Mouse (Mus musculus) intestine, embryonic 16.5 days (tissue): ENCODE measurements around the gene Dhx58. TPM values are rescaled to one million over a fixed set of nuclear protein-coding genes. Genes with fewer than 3 reads are reported as not detected.

Source experiments
- ATAC-seq: fragments of 200-750 bp; cut with Nextera tagmentation; 2 replicates; pipeline ENCODE4 v1.8.0; 2017; ENCODE audit warnings: moderate TSS enrichment, moderate library complexity
- H3K27ac ChIP-seq: fragments of 300-500 bp; sonication (generic); 2 replicates; pipeline ENCODE4 v1.5.1; 2014; ENCODE audit warnings: mild to moderate bottlenecking, low read length
- H3K27me3 ChIP-seq: fragments of 300-500 bp; sonication (generic); replicated peaks from 2 replicates; pipeline ENCODE4 v1.6.1; 2014; ENCODE audit warnings: low read length, control low read depth, mixed read lengths; ENCODE audit not compliant: control insufficient read depth, insufficient read depth
- H3K36me3 ChIP-seq: fragments of 300-500 bp; sonication (generic); 2 replicates; pipeline ENCODE4 v1.6.1; 2014; ENCODE audit warnings: low read length, control low read depth; ENCODE audit not compliant: control insufficient read depth, insufficient read depth
- H3K4me1 ChIP-seq: fragments of 300-500 bp; sonication (generic); 2 replicates; pipeline ENCODE4 v1.6.1; 2014; ENCODE audit warnings: low read length, control low read depth, mixed read lengths; ENCODE audit not compliant: control insufficient read depth, insufficient read depth
- H3K4me2 ChIP-seq: fragments of 300-500 bp; sonication (generic); 2 replicates; pipeline ENCODE4 v1.6.1; 2014; ENCODE audit warnings: low read depth, low read length, control low read depth
- H3K4me3 ChIP-seq: fragments of 300-500 bp; sonication (generic); 2 replicates; pipeline ENCODE4 v1.5.1; 2014; ENCODE audit warnings: mild to moderate bottlenecking, low read length
- H3K9ac ChIP-seq: fragments of 300-500 bp; sonication (generic); 2 replicates; pipeline ENCODE4 v1.6.1; 2014; ENCODE audit warnings: low read depth, low read length
- H3K9me3 ChIP-seq: fragments of 300-500 bp; sonication (generic); 2 replicates; pipeline ENCODE4 v1.6.1; 2016; ENCODE audit warnings: low read length, control low read depth; ENCODE audit not compliant: control insufficient read depth
- WGBS: fragments of 180-500 bp; shearing (Covaris S2); extraction: QIAGEN DNeasy Blood & Tissue Kit; methylation state at CpG from one replicate; pipeline ENCODE4 v1.1.7; 2014; 5-methylcytosine and 5-hydroxymethylcytosine counted together
- polyA plus RNA-seq: library from polyadenylated mRNA; unstranded; fragments of >200 nt; fragmentation: Nextera tagmentation; extraction: Ambion mirVana; gene quantifications from 2 replicates; pipeline ENCODE4 v1.2.1, GENCODE M21; 2015

Dhx58 gene
- polyA plus RNA-seq, 1 experiment from 2014 or later = 3.4 TPM

DNA sequence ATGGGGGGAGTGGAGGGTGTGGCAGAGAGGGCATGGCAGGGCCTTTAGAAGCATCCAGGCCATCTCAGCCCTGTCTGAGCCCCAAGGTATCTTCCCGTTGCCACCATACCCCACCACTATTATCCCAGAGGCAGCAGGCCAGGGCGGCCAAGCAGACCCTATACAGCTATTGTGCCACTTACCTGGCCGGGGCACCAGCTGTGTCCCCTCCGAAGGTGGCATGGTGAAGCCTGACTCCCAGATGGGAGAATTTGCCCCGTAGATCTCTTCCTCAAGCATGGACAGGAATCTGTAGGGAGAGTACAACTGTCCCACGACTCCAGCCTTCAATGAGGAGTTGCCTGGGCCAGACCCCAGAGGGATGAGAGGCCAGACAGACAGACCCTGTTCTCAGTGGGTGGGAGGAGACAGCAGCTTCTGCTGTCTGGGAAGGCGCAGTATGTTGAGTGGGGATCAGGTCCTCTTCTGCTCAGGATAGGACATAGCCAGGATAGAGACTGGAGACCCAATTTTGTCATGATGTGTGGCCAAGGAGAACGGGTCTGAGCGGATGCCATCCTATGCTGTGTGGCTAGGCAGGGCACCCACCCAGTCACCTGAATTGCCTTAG, 5.2 kb upstream of the Dhx58 start:
- H3K4me1 ChIP-seq = peaks cover 29% of the 10 kb centered on the region
- H3K9me3 ChIP-seq = no peaks in the 10 kb centered on the region
- no peaks in the 10 kb centered on the region for H3K27me3 ChIP-seq
- no peak overlapping the region for H3K4me3 ChIP-seq
- peaks cover 20% of the 10 kb centered on the region for H3K36me3 ChIP-seq
- H3K27ac ChIP-seq = no peak overlapping the region
- H3K9ac ChIP-seq = no peak overlapping the region
- no peak overlapping the region for H3K4me2 ChIP-seq
- WGBS = 93% methylated on average over 9 of the region's 9 CpGs
- no peak for ATAC-seq

DNA sequence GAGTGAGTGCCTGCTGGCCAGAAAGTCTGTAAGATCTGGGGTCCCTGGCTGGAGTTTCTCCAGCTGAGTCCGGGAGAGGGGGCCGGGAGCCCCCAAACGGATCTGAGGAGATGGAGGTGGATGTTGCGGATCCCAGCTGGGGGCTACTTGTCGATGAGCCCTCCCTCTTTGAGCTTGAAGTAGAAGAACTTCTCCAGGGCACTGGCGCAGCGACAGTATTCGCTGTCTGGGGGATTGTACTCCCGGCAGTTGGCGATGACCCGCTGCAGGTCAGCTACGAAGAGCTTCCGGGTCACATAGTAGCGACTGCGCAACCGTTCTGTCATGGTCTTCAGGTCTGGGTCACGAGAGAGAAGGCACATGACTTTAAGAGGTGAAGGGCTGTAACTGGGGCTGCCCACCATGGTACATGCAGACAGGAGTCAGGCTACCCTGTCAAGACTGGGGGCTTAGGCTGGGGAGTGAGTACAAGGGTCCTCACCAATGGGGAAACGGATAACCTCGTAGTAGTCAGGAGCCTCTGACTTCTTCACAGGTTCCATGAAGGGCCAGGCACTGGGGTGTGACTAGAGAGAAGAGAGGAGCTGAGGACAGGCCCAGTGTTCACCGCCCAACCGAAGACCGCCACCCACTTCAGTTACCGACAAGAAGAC, 1.1 kb upstream of the Dhx58 start:
- 94% methylated on average over 23 of the region's 23 CpGs for WGBS
- no peak overlapping the region for H3K9ac ChIP-seq
- H3K27me3 ChIP-seq = no peaks in the 10 kb centered on the region
- ATAC-seq = no peak
- no peak overlapping the region for H3K4me2 ChIP-seq
- no peak overlapping the region for H3K4me3 ChIP-seq
- peaks cover 20% of the 10 kb centered on the region for H3K36me3 ChIP-seq
- no peak overlapping the region for H3K27ac ChIP-seq
- peaks cover 16% of the 10 kb centered on the region for H3K4me1 ChIP-seq
- no peaks in the 10 kb centered on the region for H3K9me3 ChIP-seq

DNA sequence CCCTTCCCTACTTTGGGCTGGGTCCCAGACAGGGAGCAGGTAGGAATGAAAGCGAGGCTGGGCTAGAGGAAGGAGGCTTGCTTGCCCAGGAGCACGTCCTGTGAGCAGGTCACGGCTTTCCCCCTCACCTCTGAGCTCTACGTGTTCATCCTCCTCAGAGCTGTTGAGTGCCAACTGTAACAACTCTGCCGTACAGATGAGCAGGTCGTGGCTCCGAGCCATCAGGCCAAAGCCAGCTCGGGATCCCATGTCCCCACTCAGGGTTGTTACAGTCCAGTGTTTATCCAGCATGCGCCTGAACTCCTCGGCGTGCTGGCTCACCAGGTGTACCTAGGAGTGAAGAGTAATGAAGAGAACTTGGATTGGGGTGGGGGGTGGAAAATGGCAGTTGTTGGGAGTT, 705 bp downstream of the Dhx58 start:
- peaks cover 9% of the 10 kb centered on the region for H3K36me3 ChIP-seq
- no peaks in the 10 kb centered on the region for H3K27me3 ChIP-seq
- WGBS = 64% methylated on average over 11 of the region's 11 CpGs
- no peak overlapping the region for H3K4me3 ChIP-seq
- peaks cover 16% of the 10 kb centered on the region for H3K4me1 ChIP-seq
- H3K27ac ChIP-seq = no peak overlapping the region
- H3K4me2 ChIP-seq = no peak overlapping the region
- H3K9me3 ChIP-seq = no peaks in the 10 kb centered on the region
- no peak for ATAC-seq
- H3K9ac ChIP-seq = no peak overlapping the region

GRCm38 (mm10) chr11:100702906-100703305, 1.2 kb downstream of the Dhx58 start:
- H3K9me3 ChIP-seq = no peaks in the 10 kb centered on the region
- 43% methylated on average over 7 of the region's 7 CpGs for WGBS
- no peak for ATAC-seq
- H3K27me3 ChIP-seq = no peaks in the 10 kb centered on the region
- peak overlapping the region; percentile 25 for H3K4me3 ChIP-seq
- H3K36me3 ChIP-seq = peaks cover 5% of the 10 kb centered on the region
- peaks cover 16% of the 10 kb centered on the region for H3K4me1 ChIP-seq
- H3K4me2 ChIP-seq = peak overlapping the region; percentile 43
- peak overlapping the region; percentile 23 for H3K9ac ChIP-seq
- H3K27ac ChIP-seq = no peak overlapping the region

DNA sequence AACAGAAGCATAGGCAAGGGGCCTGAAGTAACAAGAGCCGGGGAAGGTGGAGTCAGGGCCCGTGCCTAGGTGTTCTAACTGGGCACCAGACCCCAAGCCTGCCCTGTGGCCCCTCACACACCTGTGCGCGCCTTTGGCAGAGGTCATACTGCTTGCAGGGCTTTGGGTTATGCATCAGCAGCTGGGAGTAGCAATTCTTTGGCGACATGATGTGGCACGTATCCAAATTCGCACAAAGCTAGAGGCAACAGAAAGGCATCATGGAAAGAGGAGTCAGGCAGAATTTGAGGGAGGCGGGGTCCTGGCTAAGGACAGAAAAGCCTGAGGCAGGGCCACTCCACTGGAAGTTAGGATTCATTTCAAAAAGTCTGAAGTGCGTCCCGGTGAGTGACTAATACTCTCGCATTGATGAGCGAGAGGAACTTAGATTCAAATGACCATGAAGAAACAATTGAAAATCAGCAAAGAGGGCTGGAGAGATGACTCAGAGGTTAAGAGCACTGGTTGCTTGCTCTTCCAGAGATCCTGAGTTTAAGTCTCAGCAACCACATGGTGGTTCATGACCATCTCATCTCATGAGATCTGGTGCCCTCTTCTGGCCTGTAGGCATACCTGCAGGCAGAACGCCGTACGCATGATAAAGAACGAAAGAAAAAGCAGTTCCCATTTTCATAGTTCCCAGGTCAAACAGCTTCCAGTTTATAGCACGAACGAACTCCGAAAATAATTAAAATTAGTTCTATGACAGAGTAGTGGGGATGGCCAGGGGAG, 1.8 kb downstream of the Dhx58 start:
- WGBS = 42% methylated on average over 19 of the region's 19 CpGs

DNA sequence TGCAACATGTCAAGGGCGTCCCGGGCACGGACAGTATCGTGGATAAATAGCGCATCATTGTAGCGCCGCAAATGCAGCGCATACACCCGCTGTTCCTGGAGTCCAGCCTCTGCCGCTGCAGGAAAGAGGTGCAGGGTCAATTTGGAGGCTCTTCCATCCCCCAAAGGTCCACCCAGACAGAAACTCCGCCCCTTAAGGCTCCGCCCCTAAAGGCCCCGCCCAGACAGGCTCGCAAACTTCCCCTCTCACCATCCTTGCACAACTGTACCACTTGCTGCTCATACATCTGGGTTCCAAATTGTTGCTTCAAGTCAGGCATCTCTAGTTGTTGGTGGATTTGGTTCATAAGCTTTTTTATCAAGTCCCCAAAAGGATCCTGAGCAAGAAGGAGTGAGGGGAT, 2.8 kb downstream of the Dhx58 start:
- no peaks in the 10 kb centered on the region for H3K9me3 ChIP-seq
- H3K27me3 ChIP-seq = no peaks in the 10 kb centered on the region
- no peak overlapping the region for H3K27ac ChIP-seq
- 12% methylated on average over 14 of the region's 14 CpGs for WGBS
- no peak for ATAC-seq
- H3K9ac ChIP-seq = peak overlapping the region; percentile 8; the same call in 1 of the 2 replicates
- H3K4me1 ChIP-seq = peaks cover 16% of the 10 kb centered on the region
- H3K36me3 ChIP-seq = 0 out of 2 replicates have a peak, but pooled peaks cover under 1% of the 10 kb centered on the region
- peak overlapping the region; percentile 33 for H3K4me3 ChIP-seq
- peak overlapping the region; percentile 53 for H3K4me2 ChIP-seq

More for the DNA sequence above, 1.8 kb downstream of the Dhx58 start:
- Histone ChIP-seq H3K36me3 (peaks cover 5% of the 10 kb centered on the region), H3K4me2 (peak overlapping the region; percentile 43), H3K27me3 (no peaks in the 10 kb centered on the region), H3K4me3 (peak overlapping the region; percentile 25), H3K4me1 (peaks cover 16% of the 10 kb centered on the region), H3K27ac (no peak overlapping the region), H3K9ac (peak overlapping the region; percentile 23), H3K9me3 (no peaks in the 10 kb centered on the region)
- ATAC-seq = peak; percentile 36

- no peak overlapping the region for H3K4me3 ChIP-seq
- H3K27me3 ChIP-seq = no peaks in the 10 kb centered on the region
- H3K27ac ChIP-seq = no peak overlapping the region
- no peak overlapping the region for H3K9ac ChIP-seq
- no peaks in the 10 kb centered on the region for H3K9me3 ChIP-seq
- H3K4me2 ChIP-seq = no peak overlapping the region
- ATAC-seq = no peak
- H3K4me1 ChIP-seq = peaks cover 16% of the 10 kb centered on the region
- H3K36me3 ChIP-seq = no peaks in the 10 kb centered on the region
- 80% methylated on average over 3 of the region's 3 CpGs for WGBS
These were observed 3.4 kb downstream of the Dhx58 start for GRCm38 (mm10) chr11:100700710-100701109.

DNA sequence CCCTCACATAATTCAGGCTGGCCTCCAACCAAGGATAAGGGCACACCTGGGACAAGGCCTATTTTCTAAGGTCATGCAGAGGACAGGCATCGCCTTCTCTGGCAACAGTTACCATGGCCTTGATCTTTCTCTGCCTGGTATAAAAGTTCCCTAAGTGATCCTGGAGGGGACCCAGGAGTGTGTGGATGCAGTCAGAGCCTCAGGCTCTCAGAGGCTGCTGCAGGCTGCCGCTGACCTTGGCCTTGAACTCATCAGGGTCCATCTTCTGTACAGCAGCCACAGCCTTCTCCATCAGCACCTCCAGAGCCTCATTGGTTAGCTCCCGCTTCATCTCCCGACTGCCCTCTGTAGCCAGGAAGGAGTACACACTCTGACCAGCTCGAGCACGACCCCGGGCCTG, 6.2 kb downstream of the Dhx58 start:
- H3K36me3 ChIP-seq = no peaks in the 10 kb centered on the region
- H3K9ac ChIP-seq = no peak overlapping the region
- H3K4me1 ChIP-seq = peaks cover 13% of the 10 kb centered on the region
- no peak overlapping the region for H3K27ac ChIP-seq
- H3K27me3 ChIP-seq = no peaks in the 10 kb centered on the region
- H3K9me3 ChIP-seq = no peaks in the 10 kb centered on the region
- H3K4me2 ChIP-seq = no peak overlapping the region
- 68% methylated on average over 7 of the region's 7 CpGs for WGBS
- no peak overlapping the region for H3K4me3 ChIP-seq
- no peak for ATAC-seq

DNA sequence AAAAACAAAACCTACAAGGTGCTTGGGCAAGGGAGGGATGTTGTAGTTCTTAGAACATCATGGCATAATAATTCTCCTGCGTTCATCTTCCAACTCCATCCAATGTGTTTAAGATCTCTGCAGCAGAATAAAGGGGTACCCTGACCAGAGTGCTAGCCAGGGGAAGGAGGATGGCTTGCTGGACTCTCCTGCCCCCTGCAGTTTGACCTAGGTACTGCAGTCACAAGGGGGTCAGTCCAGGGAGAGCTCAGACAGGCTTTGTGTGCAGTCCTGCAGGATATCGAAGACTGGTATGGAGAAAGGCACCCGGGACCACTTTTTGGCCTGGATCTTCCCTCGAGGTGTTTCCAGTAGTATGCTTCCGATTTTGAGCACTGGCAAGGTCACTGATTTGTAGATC, 9.1 kb downstream of the Dhx58 start:
- H3K9me3 ChIP-seq = no peaks in the 10 kb centered on the region
- H3K4me1 ChIP-seq = peaks cover 9% of the 10 kb centered on the region; the same call in 1 of the 2 replicates
- H3K4me2 ChIP-seq = no peak overlapping the region
- 39% methylated on average over 5 of the region's 5 CpGs for WGBS
- no peaks in the 10 kb centered on the region for H3K36me3 ChIP-seq
- H3K4me3 ChIP-seq = no peak overlapping the region
- H3K9ac ChIP-seq = no peak overlapping the region
- ATAC-seq = 0 out of 2 replicates have a peak, but pooled peaks have one; percentile 21
- H3K27ac ChIP-seq = no peak overlapping the region
- H3K27me3 ChIP-seq = no peaks in the 10 kb centered on the region; the same call in none of the 2 replicates
